Mouse (Mus musculus) MEL (cell line): Measurements from ENCODE around the gene Aox4. TPM values are rescaled to one million over a fixed set of nuclear protein-coding genes. Genes with fewer than 3 reads are reported as not detected.

Source experiments
- DNase-seq: peaks from one replicate; pipeline ENCODE4 v3.0.0; 2011; ENCODE audit warnings: low read depth, low spot score
- H3K27ac ChIP-seq: 2 replicates; pipeline ENCODE4 v1.5.1; 2012; ENCODE audit warnings: low read depth, mild to moderate bottlenecking, control low read depth, low read length, moderate library complexity; ENCODE audit not compliant: control insufficient read depth
- H3K27me3 ChIP-seq, 2 experiments: fragments of 150-350 bp in 1 of 2; sonication (generic) in 1 of 2; 2 replicates each; pipeline ENCODE4 v1.6.1; 2012; ENCODE audit warnings: low read length in 2 of 2, mild to moderate bottlenecking in 2 of 2, improper control_type of control experiment in 1 of 2, moderate library complexity in 1 of 2; ENCODE audit not compliant: insufficient read depth in 2 of 2, control insufficient read depth in 1 of 2
- H3K36me3 ChIP-seq, 2 experiments: 2 replicates each; pipeline ENCODE4 v1.6.1; 2012 to 2014; ENCODE audit warnings: low read length in 2 of 2, improper control_type of control experiment in 1 of 2, inconsistent platforms in 1 of 2, mild to moderate bottlenecking in 1 of 2; ENCODE audit not compliant: insufficient read depth in 2 of 2, control insufficient read depth in 1 of 2
- H3K4me1 ChIP-seq, 2 experiments: fragments of 150-350 bp in 1 of 2; sonication (generic) in 1 of 2; 2 replicates each; pipeline ENCODE4 v1.6.1; 2012; ENCODE audit warnings: low read length in 2 of 2, improper control_type of control experiment in 1 of 2, mild to moderate bottlenecking in 1 of 2; ENCODE audit not compliant: insufficient read depth in 2 of 2, control insufficient read depth in 1 of 2
- H3K4me3 ChIP-seq, 2 experiments: fragments of 150-350 bp in 1 of 2; sonication (generic) in 1 of 2; 2 replicates each; pipeline ENCODE4 v1.5.1; 2012; ENCODE audit warnings: low read depth in 2 of 2, low read length in 2 of 2, mild to moderate bottlenecking in 2 of 2, moderate library complexity in 2 of 2, control low read depth in 1 of 2, improper control_type of control experiment in 1 of 2; ENCODE audit not compliant: control insufficient read depth in 1 of 2, insufficient read depth in 1 of 2
- H3K79me2 ChIP-seq: 2 replicates; pipeline ENCODE4 v1.6.1; 2012; ENCODE audit warnings: mild to moderate bottlenecking, low read length, moderate library complexity; ENCODE audit not compliant: control insufficient read depth, poor library complexity, insufficient read depth
- H3K9ac ChIP-seq: 2 replicates; pipeline ENCODE4 v1.6.1; 2012; ENCODE audit warnings: low read depth, mild to moderate bottlenecking, control low read depth, low read length, moderate library complexity; ENCODE audit not compliant: control insufficient read depth, poor library complexity, severe bottlenecking
- H3K9me3 ChIP-seq: fragments of 150-350 bp; sonication (generic); replicated peaks from 2 replicates; pipeline ENCODE4 v1.6.1; 2012; ENCODE audit warnings: mild to moderate bottlenecking, low read length, improper control_type of control experiment, moderate library complexity; ENCODE audit not compliant: insufficient read depth
- BHLHE40 ChIP-seq: IDR thresholded peaks from 2 replicates; pipeline ENCODE4 v1.6.1; 2012; ENCODE audit warnings: low read depth, mild to moderate bottlenecking, inconsistent platforms, low read length, improper control_type of control experiment, borderline replicate concordance
- CTCF ChIP-seq, 3 experiments: IDR thresholded peaks in 2 of 3; conservative IDR thresholded peaks in 1 of 3; 2 replicates each; pipeline ENCODE4 v1.5.1; 2011 to 2012; ENCODE audit warnings: low read length in 3 of 3, low read depth in 2 of 3, mild to moderate bottlenecking in 2 of 3, improper control_type of control experiment in 1 of 3, inconsistent platforms in 1 of 3, mixed read lengths in 1 of 3, moderate library complexity in 1 of 3; ENCODE audit not compliant: control insufficient read depth in 1 of 3, insufficient read depth in 1 of 3, poor library complexity in 1 of 3, severe bottlenecking in 1 of 3
- E2F4 ChIP-seq: IDR thresholded peaks from 2 replicates; pipeline ENCODE4 v1.6.1; 2011; ENCODE audit warnings: low read depth, low read length, improper control_type of control experiment, borderline replicate concordance
- ELF1 ChIP-seq: IDR thresholded peaks from 2 replicates; pipeline ENCODE4 v1.6.1; 2014; ENCODE audit warnings: low read depth, mild to moderate bottlenecking, inconsistent platforms, low read length, improper control_type of control experiment, moderate library complexity
- GABPA ChIP-seq: IDR thresholded peaks from 2 replicates; pipeline ENCODE4 v1.6.1; 2012; ENCODE audit warnings: low read depth, mild to moderate bottlenecking, inconsistent platforms, low read length, improper control_type of control experiment, moderate library complexity
- GATA1 ChIP-seq: IDR thresholded peaks from 2 replicates; pipeline ENCODE4 v1.6.1; 2011; ENCODE audit warnings: low read depth, low read length, improper control_type of control experiment
- HCFC1 ChIP-seq: IDR thresholded peaks from 2 replicates; pipeline ENCODE4 v1.6.1; 2012; ENCODE audit warnings: low read depth, mild to moderate bottlenecking, inconsistent platforms, low read length, improper control_type of control experiment, moderate library complexity
- KAT2A ChIP-seq: conservative IDR thresholded peaks from 2 replicates; pipeline ENCODE4 v1.6.1; 2012; ENCODE audit warnings: low read depth, low read length, improper control_type of control experiment, inconsistent platforms
- MAX ChIP-seq: IDR thresholded peaks from 2 replicates; pipeline ENCODE4 v1.6.1; 2011; ENCODE audit warnings: low read length, improper control_type of control experiment
- MAZ ChIP-seq: IDR thresholded peaks from 2 replicates; pipeline ENCODE4 v1.6.1; 2012; ENCODE audit warnings: low read depth, mild to moderate bottlenecking, inconsistent platforms, low read length, improper control_type of control experiment
- MXI1 ChIP-seq: IDR thresholded peaks from 2 replicates; pipeline ENCODE4 v1.6.1; 2011; ENCODE audit warnings: mild to moderate bottlenecking, low read depth, low read length, improper control_type of control experiment
- POLR2A ChIP-seq, 2 experiments: IDR thresholded peaks; 2 replicates each; pipeline ENCODE4 v1.6.1; 2011 to 2012; ENCODE audit warnings: low read length in 2 of 2, mild to moderate bottlenecking in 2 of 2, control low read depth in 1 of 2, improper control_type of control experiment in 1 of 2, low read depth in 1 of 2, moderate library complexity in 1 of 2; ENCODE audit not compliant: control insufficient read depth in 1 of 2, insufficient read depth in 1 of 2, poor library complexity in 1 of 2
- POLR2AphosphoS5 ChIP-seq: IDR thresholded peaks from 2 replicates; pipeline ENCODE4 v1.6.1; 2012; ENCODE audit warnings: low read depth, borderline replicate concordance, mild to moderate bottlenecking, inconsistent platforms, low read length, moderate library complexity, mixed read lengths
- RAD21 ChIP-seq: IDR thresholded peaks from 2 replicates; pipeline ENCODE4 v1.6.1; 2011; ENCODE audit warnings: mild to moderate bottlenecking, low read depth, low read length, improper control_type of control experiment
- RCOR1 ChIP-seq: IDR thresholded peaks from 2 replicates; pipeline ENCODE4 v1.6.1; 2012; ENCODE audit warnings: low read depth, mild to moderate bottlenecking, inconsistent platforms, low read length, improper control_type of control experiment
- SMC3 ChIP-seq: IDR thresholded peaks from 2 replicates; pipeline ENCODE4 v1.6.1; 2011; ENCODE audit warnings: low read depth, low read length, improper control_type of control experiment
- TAL1 ChIP-seq: IDR thresholded peaks from 2 replicates; pipeline ENCODE4 v1.6.1; 2012; ENCODE audit warnings: mild to moderate bottlenecking, inconsistent platforms, low read length, moderate library complexity, mixed read lengths
- TBP ChIP-seq: IDR thresholded peaks from 2 replicates; pipeline ENCODE4 v1.8.0; 2011; ENCODE audit warnings: low read depth, low read length, improper control_type of control experiment
- TCF12 ChIP-seq: IDR thresholded peaks from 2 replicates; pipeline ENCODE4 v1.6.1; 2014; ENCODE audit warnings: low read depth, mild to moderate bottlenecking, inconsistent platforms, low read length, improper control_type of control experiment, moderate library complexity
- UBTF ChIP-seq: IDR thresholded peaks from 2 replicates; pipeline ENCODE4 v1.6.1; 2012; ENCODE audit warnings: low read depth, mild to moderate bottlenecking, inconsistent platforms, low read length, improper control_type of control experiment, moderate library complexity, borderline replicate concordance; ENCODE audit not compliant: insufficient read depth
- USF1 ChIP-seq: IDR thresholded peaks from 2 replicates; pipeline ENCODE4 v1.6.1; 2014; ENCODE audit warnings: low read depth, mild to moderate bottlenecking, inconsistent platforms, low read length, improper control_type of control experiment, moderate library complexity
- ZC3H11A ChIP-seq: IDR thresholded peaks from 2 replicates; pipeline ENCODE4 v1.6.1; 2012; ENCODE audit warnings: low read depth, mild to moderate bottlenecking, inconsistent platforms, low read length, improper control_type of control experiment
- ZMIZ1 ChIP-seq: IDR thresholded peaks from 2 replicates; pipeline ENCODE4 v1.6.1; 2012; ENCODE audit warnings: low read depth, mild to moderate bottlenecking, inconsistent platforms, low read length, improper control_type of control experiment, moderate library complexity
- polyA plus RNA-seq, 2 experiments: library from polyadenylated mRNA; stranded (reverse) in 1 of 2; unstranded in 1 of 2; fragments of >175 nt in 1 of 2; fragments of >200 nt in 1 of 2; gene quantifications; 2 replicates each; pipeline versions ENCODE4 v1.2.1 to v1.2.4; 2012; ENCODE audit warnings: low replicate concordance in 2 of 2, low read depth in 1 of 2; ENCODE audit not compliant: insufficient read length in 2 of 2, insufficient read depth in 1 of 2, missing spikeins in 1 of 2
- total RNA-seq: library from RNA; depleted of rRNA; stranded (reverse); fragments of 300-350 nt; gene quantifications from 2 replicates; pipeline ENCODE4 v1.2.3, GENCODE M21; 2012

Gene Aox4
- total and polyA plus RNA-seq, 3 experiments, result not detected

- no peak overlapping the region for H3K9ac ChIP-seq
- no peaks in the 10 kb centered on the region for H3K79me2 ChIP-seq
- no peaks in the 10 kb centered on the region; a peak in 1 of 4 replicates for H3K27me3 ChIP-seq
- DNase-seq, result peak; percentile 47
- no peak overlapping the region for H3K27ac ChIP-seq
- no peaks in the 10 kb centered on the region; a peak in 1 of 4 replicates for H3K4me1 ChIP-seq
- H3K36me3 ChIP-seq, result no peaks in the 10 kb centered on the region
- TF ChIP-seq POLR2A (IDR thresholded peaks at IDR 0.05; ENCODE audit: control insufficient read depth in 1 of 2, insufficient read depth in 1 of 2, low read depth in 1 of 2, low read length in 2 of 2, poor library complexity in 1 of 2), result no peak
- TF ChIP-seq HCFC1, result no peak
- no peak for TF ChIP-seq GATA1
- no peak for TF ChIP-seq MAZ
- no peak for TF ChIP-seq KAT2A
- no peak for TF ChIP-seq RCOR1
- TF ChIP-seq TAL1, result no peak
- TF ChIP-seq MXI1, result no peak
- TF ChIP-seq ZMIZ1, result no peak
- TF ChIP-seq ELF1, result no peak
- no peak for TF ChIP-seq TBP
- TF ChIP-seq ZC3H11A, result no peak
- TF ChIP-seq TCF12, result no peak
- no peak for TF ChIP-seq RAD21
- no peak for TF ChIP-seq GABPA
- no peak for TF ChIP-seq SMC3
- no peak for TF ChIP-seq USF1
- no peak for TF ChIP-seq E2F4
- TF ChIP-seq MAX, result no peak
- TF ChIP-seq POLR2AphosphoS5, result no peak
- no peaks in the 10 kb centered on the region for H3K9me3 ChIP-seq
- H3K4me3 ChIP-seq, result peak overlapping the region in 1 of 2 experiments; percentile 11; a peak in 1 of 4 replicates
Measured at GRCm38 (mm10) chr1:58311221-58311864, 101.1 kb downstream of the Aox4 start.

GRCm38 (mm10) chr1:58313173-58313572, 103.0 kb downstream of the Aox4 start:
- Histone ChIP-seq H3K9me3 (no peaks in the 10 kb centered on the region), H3K27me3 (no peaks in the 10 kb centered on the region; a peak in 1 of 4 replicates), H3K4me3 (no peak overlapping the region), H3K4me1 (no peaks in the 10 kb centered on the region; a peak in 1 of 4 replicates), H3K27ac (no peak overlapping the region), H3K9ac (no peak overlapping the region), H3K36me3 (no peaks in the 10 kb centered on the region), H3K79me2 (no peaks in the 10 kb centered on the region)
- TF ChIP-seq BHLHE40 (no peak), POLR2A (IDR thresholded peaks at IDR 0.05; ENCODE audit: control insufficient read depth in 1 of 2, insufficient read depth in 1 of 2, low read depth in 1 of 2, low read length in 2 of 2, poor library complexity in 1 of 2) (no peak), HCFC1 (no peak), UBTF (no peak), CTCF (IDR thresholded peaks at IDR 0.05 in 2 of 3, conservative IDR thresholded peaks at IDR 0.05 in 1 of 3; ENCODE audit: control insufficient read depth in 1 of 3, insufficient read depth in 1 of 3, low read depth in 2 of 3, low read length in 3 of 3, poor library complexity in 1 of 3, severe bottlenecking in 1 of 3) (no peak), GABPA (no peak), POLR2AphosphoS5 (no peak), GATA1 (no peak)
- DNase-seq, result no peak
